25 mouse cellular contexts compared by ENCODE assay signal in genomic region chr7:37484946-37485345, GRCm38 (mm10).
"Had no signal": no experiment of that assay in that cellular context is flagged by ENCODE, and none has a peak within 500 bp of the region (broad histone marks: within the 10 kb centered on the region; RNA-seq: fewer than 3 reads in every experiment).

No protein-coding gene starts in this region.

- H3K27ac ChIP-seq: liver, embryonic 13.5 days; liver, embryonic 15.5 days; macrophage; midbrain, embryonic 13.5 days; midbrain, embryonic 15.5 days; neural tube, embryonic 13.5 days; neural tube, embryonic 15.5 days; stomach, embryonic 15.5 days; stomach, postnatal 0 days had no signal

- H3K9ac ChIP-seq: liver, embryonic 13.5 days; liver, embryonic 15.5 days; liver, postnatal 0 days; midbrain, embryonic 13.5 days; midbrain, embryonic 15.5 days; neural tube, embryonic 13.5 days; neural tube, embryonic 15.5 days; stomach, embryonic 15.5 days had no signal

- H3K4me2 ChIP-seq: liver, embryonic 11.5 days; liver, embryonic 13.5 days; liver, embryonic 15.5 days; midbrain, embryonic 11.5 days; midbrain, embryonic 13.5 days; midbrain, embryonic 15.5 days; neural tube, embryonic 13.5 days; neural tube, embryonic 15.5 days; stomach, embryonic 15.5 days had no signal

- H3K27me3 ChIP-seq: liver, embryonic 13.5 days; liver, embryonic 15.5 days; megakaryocyte, embryonic 14.5 days; midbrain, embryonic 13.5 days; midbrain, embryonic 15.5 days; neural tube, embryonic 13.5 days; neural tube, embryonic 15.5 days; stomach, embryonic 15.5 days had no signal

- H3K9me3 ChIP-seq: liver, embryonic 13.5 days; liver, embryonic 15.5 days; midbrain, embryonic 13.5 days; midbrain, embryonic 15.5 days; neural tube, embryonic 13.5 days; neural tube, embryonic 15.5 days; stomach, embryonic 15.5 days had no signal

- H3K4me1 ChIP-seq: liver, embryonic 13.5 days; liver, embryonic 15.5 days; megakaryocyte, embryonic 14.5 days; midbrain, embryonic 15.5 days; stomach, embryonic 15.5 days had no signal

- H3K36me3 ChIP-seq: liver, embryonic 13.5 days; liver, embryonic 15.5 days; midbrain, embryonic 15.5 days; stomach, embryonic 15.5 days had no signal

- ATAC-seq: liver, postnatal 0 days; midbrain, embryonic 13.5 days; midbrain, embryonic 15.5 days had no signal

- H3K4me3 ChIP-seq: liver, embryonic 13.5 days; liver, embryonic 15.5 days; megakaryocyte, embryonic 14.5 days; midbrain, embryonic 13.5 days; midbrain, embryonic 15.5 days; myocyte; neural tube, embryonic 13.5 days; neural tube, embryonic 15.5 days; stomach, embryonic 15.5 days had no signal

- DNase-seq: liver; liver, embryonic 13.5 days; liver, postnatal 0 days; lung, adult 2 months; lung, postnatal 10 days; retina, postnatal 1 day; right cerebral cortex, adult 18-20 months; right cerebral cortex, postnatal 25 days; right cerebral cortex, postnatal 4 days; spleen, adult 18-20 months; thymus, adult 2 months; thymus, postnatal 25 days; thymus, postnatal 4 days had no signal
